Mouse (Mus musculus) erythroblast, embryonic 14.5 days (primary cell): ENCODE data around the gene Klf5.

Source experiments
- GATA1 ChIP-seq: IDR thresholded peaks from 2 replicates; pipeline ENCODE4 v1.6.1; 2012; ENCODE audit warnings: low read length, inconsistent platforms, mixed read lengths
- TAL1 ChIP-seq: IDR thresholded peaks from 3 replicates; pipeline ENCODE4 v1.6.1; 2012; ENCODE audit warnings: low read length, inconsistent platforms, mixed read lengths

- TF ChIP-seq TAL1: no peak
- TF ChIP-seq GATA1: no peak
Measured at GRCm38 (mm10) chr14:99275827-99276226, 22.7 kb upstream of the Klf5 start.
